Mouse (Mus musculus) B cell, adult 67 days (primary cell): ENCODE results near the gene Gm3500. TPM values are rescaled to one million over a fixed set of nuclear protein-coding genes. Genes with fewer than 3 reads are reported as not detected.

Source experiments
- total RNA-seq, 2 experiments: library from RNA; stranded (reverse); gene quantifications; 4 replicates each; pipeline ENCODE4 v1.2.4; 2023

Gm3500 gene
- total RNA-seq: not detected

DNA sequence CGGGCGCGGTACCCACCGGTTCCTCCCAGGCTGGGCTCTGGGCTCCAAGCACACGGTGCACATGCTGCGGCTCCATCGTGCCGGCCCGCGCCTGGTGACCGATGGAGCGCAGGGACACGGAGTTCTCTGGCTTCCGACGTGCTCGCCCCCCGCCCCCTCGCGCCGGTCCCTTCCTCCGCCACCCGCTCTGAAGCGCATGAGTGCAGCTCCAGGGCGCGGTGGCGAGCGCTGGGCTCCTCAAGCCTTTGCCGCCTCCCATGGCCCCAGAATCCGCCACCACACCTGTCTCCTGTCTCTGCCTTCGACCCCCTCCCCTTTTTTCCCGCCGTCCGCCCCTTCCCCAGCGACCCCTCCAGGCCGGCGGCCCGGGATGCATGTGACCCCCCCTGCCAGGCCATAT, at the start of gene Gm3500:
Gm3500 (minus strand) TSS at position 101 of the 400 bp plus-strand sequence.

GRCm38 (mm10) chr14:5334828-5335227, 54.0 kb downstream of the Gm3500 start, which contains the start of gene Gm3542:
Gene Gm3542, minus strand, starts transcription at chr14:5334928.

Other genes with a start within 250 kb of the Gm3500 start
- not detected for gene Gm3317, start 224.5 kb downstream of the Gm3500 start, total RNA-seq
- not detected for gene Gm8271, start 203.3 kb downstream of the Gm3500 start, total RNA-seq
- not detected for gene Gm3526, start 128.5 kb downstream of the Gm3500 start, total RNA-seq
- not detected for gene Gm3542, start 54.1 kb downstream of the Gm3500 start, total RNA-seq
- gene Gm3194, start 66.4 kb upstream of the Gm3500 start, total RNA-seq: not detected
- gene Gm8246, start 88.8 kb upstream of the Gm3500 start, total RNA-seq: not detected
- gene Gm3187, start 95.2 kb upstream of the Gm3500 start, total RNA-seq: not detected
- gene Gm3488, start 112.6 kb upstream of the Gm3500 start, total RNA-seq: not detected
- gene Gm3532, start 149.4 kb upstream of the Gm3500 start, total RNA-seq: not detected
- gene Gm8265, start 244.0 kb upstream of the Gm3500 start, total RNA-seq: not detected